Mouse (Mus musculus) megakaryocyte, embryonic 14.5 days (primary cell): ENCODE measurements around the gene Sh2d5.

ENCODE experiments used
- FLI1 ChIP-seq: IDR thresholded peaks from 2 replicates; pipeline ENCODE4 v1.6.1; 2012; ENCODE audit warnings: low read length, inconsistent platforms, mixed read lengths
- GATA1 ChIP-seq: IDR thresholded peaks from 3 replicates; pipeline ENCODE4 v1.6.1; 2012; ENCODE audit warnings: mixed read lengths, low read length, inconsistent platforms, borderline replicate concordance

DNA sequence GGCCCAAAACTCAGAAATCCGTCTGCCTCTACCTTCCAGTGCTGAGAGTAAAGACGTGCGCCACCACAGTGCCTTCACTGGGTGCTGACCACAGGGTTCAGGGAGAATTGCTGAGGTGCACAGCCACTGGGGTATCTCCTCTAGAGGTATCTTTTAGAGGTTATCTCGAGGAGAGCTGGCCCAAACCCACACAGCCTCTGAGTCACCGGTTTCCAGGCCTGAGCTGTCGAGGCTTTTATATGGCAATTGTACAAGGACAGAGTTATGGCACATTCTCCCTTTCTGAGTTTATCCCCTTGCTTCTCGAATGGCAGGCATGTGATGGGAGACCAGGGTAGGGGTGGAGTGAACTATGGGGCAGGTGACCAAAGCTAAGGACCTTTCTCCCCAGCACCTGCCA is 8.5 kb downstream of the Sh2d5 start:
- TF ChIP-seq GATA1 = no peak
- TF ChIP-seq FLI1 = no peak
